Mouse (Mus musculus) retina, adult 2 months (tissue): ENCODE results near the gene Nme2.
"Not testable (repeated sequence)": the region's sequence is repeated elsewhere in the genome, so short reads cannot be mapped to it uniquely, and the experiment has no call there.

Source experiments
- DNase-seq: peaks from one replicate; pipeline ENCODE4 v3.0.0-alpha.2; 2012; ENCODE audit warnings: low read depth, low spot score

Nme2 gene

DNA sequence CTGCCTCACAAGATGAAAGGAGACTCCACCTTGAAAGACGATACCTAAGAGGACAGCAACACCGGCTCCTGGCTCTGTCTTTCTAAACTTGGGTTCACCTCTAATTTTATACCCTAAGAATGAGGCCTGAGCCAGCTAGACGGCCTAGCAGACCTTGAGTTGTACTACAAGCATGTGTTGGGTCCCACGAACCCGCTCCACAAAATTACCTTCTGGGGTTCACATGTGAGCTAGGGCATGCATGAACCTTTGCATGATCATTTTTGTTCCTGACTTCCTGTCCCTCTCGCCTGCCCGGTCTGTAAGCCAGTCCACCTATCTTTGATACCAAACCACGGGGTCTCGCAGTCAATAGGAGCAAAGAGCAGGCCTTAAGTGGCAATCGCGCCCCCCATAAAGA lies 11.3 kb upstream of the Nme2 start:
- no peak for DNase-seq

DNA sequence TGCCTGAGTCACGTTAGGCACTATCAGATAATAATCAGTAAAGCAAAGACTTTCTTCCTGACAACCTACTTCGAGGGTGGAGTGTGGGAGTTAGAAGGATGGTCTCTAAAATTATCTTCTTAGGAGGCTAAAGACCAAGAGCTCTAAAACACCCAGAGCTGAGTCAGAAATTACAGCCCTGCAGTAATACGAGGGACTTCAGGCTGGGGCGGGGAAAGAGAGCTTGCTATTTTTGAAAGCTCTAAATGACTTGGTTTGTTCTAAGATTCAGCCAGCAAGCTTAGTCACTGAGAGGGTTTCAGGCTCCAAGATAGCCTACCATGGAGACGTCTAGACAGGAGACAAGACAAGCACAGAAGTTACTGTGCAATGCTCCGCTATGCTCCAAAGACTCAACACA lies 9.3 kb upstream of the Nme2 start:
- DNase-seq = no peak

DNA sequence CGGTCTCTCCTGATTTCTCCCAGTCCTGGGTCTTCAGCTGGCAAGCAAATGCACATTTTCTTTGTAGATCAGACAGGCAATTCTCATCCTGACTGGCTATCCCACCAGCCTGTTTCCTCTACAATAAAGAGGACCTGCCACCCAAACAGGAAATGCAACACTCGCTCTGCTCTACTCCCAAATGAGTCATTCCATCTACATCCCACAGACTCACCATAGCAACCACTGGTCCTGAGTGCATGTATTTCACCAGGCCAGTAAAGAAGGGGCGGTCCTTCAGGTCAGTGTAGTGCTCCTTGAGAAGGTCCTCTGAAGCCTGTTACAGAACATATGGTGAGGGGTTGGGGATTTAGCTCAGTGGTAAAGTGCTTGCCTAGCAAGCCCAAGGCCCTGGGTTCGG lies 7.0 kb upstream of the Nme2 start:
- no peak for DNase-seq

DNA sequence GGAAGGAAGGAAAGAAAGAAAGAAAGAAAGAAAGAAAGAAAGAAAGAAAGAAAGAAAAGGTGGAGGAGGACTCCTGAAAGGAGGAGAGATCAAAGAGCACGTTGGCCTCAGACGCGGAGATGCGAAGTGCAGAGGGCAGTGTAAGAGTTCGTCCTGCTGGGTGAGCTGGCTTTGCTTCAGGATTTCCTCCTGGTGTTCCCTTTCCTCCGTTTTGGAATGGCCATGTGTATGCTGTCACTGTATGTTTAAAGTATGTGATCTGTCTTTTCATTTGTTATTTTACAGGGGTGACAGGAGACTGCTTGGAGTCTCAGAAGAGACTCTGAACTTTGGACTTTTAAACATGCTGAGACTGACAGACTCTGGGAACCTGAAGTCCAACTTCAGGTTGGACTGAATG lies 5.4 kb upstream of the Nme2 start:
- no peak for DNase-seq

DNA sequence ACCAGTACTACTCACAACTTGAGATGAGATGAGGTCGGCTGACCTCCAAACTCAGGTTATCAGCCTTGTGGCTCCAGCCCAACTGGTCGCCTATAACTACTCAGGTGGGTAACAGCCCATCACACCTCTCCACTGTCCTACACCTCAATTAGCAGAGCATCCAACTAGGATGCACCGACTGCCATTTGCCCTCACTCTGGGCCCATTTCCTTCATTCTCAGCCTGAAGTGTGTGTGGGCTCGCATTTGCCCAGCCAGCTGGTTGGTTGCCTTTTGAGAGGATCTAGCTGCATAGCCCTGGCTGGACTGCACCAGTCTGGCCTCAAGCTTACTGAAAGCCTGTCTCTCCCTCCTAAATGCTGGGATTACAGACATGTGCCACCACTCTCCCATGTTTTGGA lies 1.7 kb upstream of the Nme2 start:
- no peak for DNase-seq

DNA sequence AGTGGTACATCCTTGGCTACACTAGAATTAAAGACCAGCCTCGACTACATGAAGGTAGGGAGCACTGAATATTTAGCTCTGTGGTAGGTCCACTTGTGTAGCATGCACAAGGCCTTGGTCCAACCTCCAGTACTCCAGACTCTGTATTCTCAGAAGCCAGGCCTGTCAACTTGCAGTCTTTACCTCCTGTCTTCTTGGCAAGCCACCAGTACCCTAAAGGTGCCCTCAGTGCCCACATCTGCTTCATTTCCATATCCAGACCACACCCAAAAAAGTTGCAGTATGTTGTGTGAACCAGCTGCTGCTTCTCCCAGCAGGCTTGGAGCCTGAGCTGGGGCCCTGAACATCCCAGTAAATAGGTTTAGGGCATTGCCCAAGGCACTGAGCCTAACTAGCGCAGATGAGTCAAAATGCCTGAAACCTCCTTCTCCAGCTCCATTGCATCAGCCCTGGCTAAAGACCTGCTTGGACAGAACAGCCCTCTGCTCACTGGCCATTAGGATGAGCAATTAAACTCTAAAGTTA lies 1.0 kb upstream of the Nme2 start:
- no peak for DNase-seq

DNA sequence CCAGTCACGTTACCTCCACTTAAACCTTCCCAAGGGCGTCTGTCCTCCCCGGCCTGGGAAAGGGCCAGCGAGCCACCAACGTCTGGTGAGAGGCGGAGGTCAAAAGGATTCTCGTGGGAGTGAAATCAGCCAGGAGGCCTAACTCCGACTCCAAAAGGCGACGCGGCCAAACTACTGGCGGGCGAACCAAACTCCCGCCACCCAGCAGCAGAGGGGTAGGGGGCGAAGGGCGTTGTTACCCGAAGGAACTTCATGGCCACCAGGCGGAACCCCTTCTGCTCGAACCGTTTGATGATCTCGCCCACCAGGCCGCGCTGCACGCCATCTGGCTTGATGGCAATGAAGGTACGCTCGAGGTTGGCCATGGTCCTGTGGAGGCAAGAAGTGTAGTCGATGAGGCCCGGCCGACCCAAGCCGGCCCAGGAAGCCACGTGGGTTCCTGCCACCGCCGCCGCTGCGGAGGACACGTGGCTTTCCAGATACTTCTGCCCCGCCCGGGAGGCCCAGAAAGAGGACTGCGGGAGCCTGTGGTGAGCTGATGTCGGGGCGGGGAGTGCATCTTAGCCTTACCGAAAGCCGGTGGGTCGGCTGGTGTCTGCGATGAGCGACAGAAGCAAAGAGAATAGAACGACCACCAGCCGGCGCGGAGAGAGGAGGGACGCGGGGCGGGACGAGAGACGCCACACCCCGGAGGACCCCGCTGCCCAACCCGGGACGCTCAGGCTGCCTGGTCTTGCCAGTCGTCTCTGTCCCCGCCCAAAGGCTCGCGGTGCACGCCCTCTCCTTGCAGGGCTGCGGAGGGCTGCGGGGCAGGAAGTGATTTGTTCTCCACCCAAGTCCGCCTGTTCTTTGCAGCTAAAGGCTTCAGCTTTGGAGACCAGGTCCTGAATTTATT lies 556 bp downstream of the Nme2 start:
- DNase-seq = no peak

DNA sequence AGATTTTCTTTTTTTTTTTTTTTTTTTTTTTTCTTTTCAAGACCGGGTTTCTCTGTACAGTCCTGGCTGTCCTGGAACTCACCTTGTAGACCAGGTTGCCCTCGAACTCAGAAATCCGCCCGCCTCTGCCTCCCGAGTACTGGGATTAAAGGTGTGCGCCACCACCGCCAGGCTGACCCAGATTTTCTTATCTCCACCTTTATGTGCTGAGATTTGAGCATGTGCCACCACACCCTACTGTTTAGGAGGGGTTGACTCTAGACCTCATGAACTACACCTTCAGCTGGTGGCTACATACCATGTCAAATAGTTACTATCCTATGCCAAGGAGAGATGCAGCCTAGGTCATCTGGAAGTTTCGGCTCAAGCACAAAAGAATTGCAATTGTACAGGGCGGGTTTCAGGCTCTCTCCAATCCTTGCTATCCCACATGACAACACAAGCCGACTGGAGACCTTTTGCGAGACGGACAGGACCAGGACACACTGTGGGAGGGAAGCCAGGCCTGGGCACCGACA lies 1.3 kb downstream of the Nme2 start:
- DNase-seq = no peak

DNA sequence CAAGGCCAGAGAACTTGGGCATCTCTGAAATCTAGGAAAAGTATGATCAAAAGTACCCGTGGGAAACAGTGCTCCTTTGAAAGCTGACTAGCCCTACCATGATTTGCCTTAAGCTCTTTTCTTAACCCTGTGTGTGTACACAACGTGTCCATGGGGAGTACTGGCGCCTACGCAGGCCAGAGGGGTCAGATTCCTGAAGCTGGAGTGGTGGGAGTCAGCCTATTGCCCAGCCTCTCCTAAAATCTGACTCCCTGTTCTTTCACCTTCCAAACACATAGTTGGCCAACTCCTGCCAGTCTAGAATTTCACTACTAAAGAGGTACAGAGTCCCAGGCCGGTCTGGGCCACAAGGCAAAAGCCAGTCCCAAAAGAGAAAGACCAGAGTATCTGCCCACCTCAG lies 3.7 kb downstream of the Nme2 start:
- no peak for DNase-seq

DNA sequence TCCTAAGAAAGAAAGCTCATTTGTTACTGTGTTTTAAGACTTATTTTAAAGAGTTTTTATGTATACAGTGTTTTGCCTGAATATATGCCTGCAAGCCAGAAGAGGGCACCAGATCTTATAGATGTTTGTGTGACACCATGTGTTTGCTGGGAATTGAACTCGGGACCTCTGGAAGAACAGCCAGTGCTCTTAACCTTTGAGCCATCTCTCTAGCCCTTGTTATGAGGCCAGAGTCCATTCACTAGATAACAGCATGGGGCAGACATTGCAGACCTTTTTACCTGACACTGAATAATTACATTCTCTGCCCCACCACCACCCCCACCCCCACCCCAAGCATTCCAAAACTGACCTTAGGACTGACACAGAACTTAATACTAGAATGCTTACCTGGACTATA lies 6.0 kb downstream of the Nme2 start:
- DNase-seq = no peak

DNA sequence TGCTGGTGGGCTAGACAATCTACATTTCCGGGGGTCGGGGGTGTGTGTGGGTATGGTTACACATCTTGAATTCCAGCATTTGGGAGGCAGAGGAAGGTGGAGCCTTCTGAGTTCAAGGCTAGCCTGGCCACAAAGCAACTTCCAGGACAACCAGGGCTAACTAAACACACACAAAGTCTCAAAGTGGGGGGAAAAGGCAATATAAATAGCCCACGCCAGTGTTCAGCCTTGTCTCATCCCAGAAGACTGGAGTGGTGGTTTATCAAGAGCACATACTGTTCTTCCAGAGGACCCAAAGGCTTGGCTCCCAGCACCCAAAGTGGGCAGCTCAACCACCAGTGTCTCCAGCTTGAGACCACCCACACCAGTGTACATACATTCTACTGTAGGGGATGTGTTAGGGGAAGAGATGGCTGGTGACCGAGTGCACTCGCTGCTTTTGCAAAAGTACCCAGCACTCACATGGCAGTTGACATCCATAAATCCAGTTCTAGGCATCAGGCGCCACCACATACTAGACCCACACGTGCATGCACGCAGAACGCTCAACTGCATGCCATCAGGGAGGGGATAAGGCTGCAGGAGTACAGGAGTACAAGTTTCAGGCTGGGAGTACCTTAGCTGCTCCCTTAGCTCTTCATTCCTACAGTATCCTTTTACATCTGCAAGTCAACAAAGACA lies 7.0 kb downstream of the Nme2 start:
- DNase-seq = no peak

DNA sequence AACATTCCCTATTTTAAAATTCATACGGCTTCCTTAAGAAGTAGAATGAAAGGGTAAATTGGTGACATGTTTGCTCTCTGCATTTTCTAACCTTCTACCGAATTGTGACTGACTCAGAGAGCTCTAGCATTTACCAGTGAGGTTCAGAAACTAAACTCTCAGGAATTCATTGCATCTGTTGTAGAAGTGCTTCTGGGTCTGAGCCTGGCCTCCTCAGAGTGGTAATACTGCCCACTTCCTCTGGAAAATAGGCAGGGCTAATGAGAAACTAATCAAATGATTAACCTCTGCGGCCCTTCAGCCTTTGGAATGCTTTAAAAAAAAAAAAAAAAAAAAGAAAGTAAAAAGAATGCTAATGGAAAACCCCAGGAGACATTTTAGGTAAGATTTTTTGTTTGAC lies 11.1 kb downstream of the Nme2 start:
- no peak for DNase-seq

DNA sequence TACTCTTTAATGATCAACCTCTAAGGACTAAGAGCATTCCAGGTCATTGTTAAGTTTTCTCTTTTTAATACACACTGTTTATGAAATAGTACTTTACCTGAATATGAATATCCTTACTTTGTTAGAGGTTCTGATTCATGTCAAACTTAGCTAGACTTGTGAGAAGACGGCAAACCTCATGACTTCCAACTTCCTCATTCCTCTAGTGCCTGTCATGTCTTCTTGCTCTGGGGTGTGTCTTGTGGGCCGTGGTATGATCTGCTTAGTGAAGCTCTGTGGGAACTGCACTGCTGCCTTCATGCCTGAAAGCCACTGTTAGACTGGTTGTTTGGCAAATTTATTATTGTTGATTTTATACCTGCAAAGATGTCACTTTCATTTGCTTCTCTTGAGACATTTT lies 15.2 kb downstream of the Nme2 start:
- no peak for DNase-seq

DNA sequence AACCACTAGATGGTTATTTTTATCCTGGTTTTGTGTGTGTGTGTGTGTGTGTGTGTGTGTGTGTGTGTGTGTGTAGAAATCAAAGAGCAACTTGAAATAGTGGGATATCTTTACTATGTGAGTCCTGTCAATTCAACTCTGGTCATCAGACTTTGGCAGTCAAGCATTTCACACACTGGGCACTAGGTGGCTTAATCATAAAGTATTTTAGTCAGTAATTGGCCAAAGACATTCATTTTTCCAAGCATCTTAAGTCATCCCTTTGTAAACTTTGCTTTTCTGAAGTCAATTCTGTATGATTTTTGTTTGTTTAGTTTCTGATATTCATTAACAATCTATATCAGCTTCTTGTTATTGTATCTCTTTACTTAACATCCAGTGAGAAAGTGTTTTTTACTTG lies 27.0 kb downstream of the Nme2 start:
- DNase-seq = no peak

DNA sequence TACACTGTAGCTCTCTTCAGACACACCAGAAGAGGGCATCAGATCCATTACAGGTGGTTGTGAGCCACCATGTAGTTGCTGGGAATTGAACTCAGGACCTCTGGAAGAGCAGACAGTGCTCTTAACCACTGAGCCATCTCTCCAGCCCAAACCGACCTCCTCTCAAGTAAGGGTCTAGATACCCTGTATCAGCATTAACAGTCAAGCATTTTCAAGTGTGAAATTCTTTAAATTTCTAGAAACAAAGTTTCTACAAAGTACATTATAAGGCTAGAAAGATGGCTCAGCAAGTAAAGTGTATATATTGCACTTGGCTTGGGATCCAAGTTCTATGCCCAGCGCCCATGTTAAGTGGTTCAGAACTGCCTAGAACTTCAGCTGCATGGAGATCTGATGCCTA lies 41.0 kb downstream of the Nme2 start:
- DNase-seq = not testable (repeated sequence)

DNA sequence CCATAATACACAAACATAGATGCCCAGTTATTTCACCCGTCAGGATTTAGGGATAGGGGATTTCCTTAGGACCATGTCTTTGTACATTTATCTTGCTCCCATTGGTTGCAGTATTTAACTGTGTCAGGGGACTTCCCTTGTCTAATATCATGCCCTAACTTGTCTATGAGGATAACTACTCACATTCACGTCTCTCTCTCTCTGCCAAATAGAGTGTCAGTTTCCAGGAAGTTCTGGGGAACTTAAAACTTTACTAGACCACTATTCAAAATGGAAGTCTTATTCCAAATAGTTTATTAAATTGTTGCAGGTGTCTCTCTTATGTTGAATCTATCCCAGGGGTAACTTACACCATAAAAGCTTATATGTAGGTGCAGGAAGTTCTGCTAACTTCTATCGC lies 44.5 kb downstream of the Nme2 start:
- no peak for DNase-seq

DNA sequence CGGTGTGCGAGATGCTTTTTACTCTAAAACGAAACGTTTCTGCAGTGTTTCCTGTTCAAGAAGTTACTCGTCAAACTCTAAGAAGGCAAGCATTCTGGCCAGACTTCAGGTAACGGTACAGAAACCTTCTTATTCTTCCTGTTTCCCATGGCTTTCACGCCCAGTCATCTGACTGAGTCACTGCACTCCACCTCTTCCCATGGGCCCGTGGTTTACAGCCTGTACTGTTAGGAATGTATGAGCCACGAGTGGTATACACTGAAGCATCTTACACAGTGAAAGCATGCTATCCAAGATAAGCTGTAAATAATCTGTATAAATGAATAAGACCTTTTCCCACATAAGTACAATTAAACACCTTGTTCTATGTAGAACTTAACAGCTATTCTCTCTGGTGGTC lies 47.2 kb downstream of the Nme2 start:
- DNase-seq = no peak

DNA sequence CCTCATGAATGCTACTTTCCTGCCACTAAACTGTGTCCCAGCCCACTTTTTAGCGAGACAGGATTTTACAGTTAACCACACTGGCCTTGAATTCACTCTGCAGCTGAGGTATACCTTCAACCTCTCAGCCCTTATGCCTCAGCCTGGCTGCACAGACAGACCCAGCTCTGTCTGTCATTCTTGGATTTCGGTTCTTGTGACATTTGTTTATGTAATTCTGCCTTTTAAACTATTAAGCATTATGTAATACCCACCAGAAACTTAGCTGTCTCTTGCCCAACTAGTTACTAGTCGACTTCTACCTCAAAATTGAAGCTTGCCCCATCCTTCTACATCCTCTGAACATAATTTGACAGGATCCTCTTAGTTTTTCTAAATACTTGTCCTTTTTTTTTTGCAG lies 48.2 kb downstream of the Nme2 start:
- DNase-seq = no peak

DNA sequence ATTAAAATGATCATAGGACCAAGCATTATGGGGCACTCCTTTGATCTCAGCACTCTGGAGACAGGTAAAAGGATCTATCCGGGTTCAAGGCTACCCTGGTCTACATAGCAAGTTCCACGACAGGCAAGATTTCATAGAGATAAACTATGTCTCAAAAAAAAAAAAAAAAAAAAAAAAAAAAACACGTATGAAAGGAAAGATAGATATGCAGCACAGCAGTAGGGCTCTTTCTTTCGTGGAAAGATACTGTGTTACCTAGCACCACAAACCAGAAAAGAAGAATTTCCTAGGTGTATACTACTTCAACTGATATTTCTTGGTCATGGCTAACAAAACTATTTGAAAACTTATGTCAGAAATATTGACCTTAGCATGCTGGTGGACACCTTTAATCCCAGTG lies 49.2 kb downstream of the Nme2 start:
- DNase-seq = no peak
